Mouse (Mus musculus) bone marrow, adult 2 months (tissue): Measurements from ENCODE around the gene Kcnip4.

Experiments
- CTCF ChIP-seq: fragments of 200-500 bp; IDR thresholded peaks from 2 replicates; pipeline ENCODE4 v1.5.1; 2011; ENCODE audit warnings: low read length, control low read depth; ENCODE audit not compliant: control insufficient read depth, insufficient read depth
- POLR2A ChIP-seq: fragments of 200-500 bp; IDR thresholded peaks from 2 replicates; pipeline ENCODE4 v1.6.1; 2011; ENCODE audit warnings: low read depth, mild to moderate bottlenecking, control low read depth, low read length, borderline replicate concordance; ENCODE audit not compliant: control insufficient read depth

- no peak for TF ChIP-seq CTCF
- TF ChIP-seq POLR2A = no peak
These were observed 712 bp downstream of the Kcnip4 start for GRCm38 (mm10) chr5:49523997-49524393.
